Mouse (Mus musculus) limb, embryonic 15.5 days (tissue): Measurements from ENCODE around the gene Adcy1. TPM values are rescaled to one million over a fixed set of nuclear protein-coding genes. Genes with fewer than 3 reads are reported as not detected.

Experiments
- ATAC-seq: fragments of 200-750 bp; cut with Nextera tagmentation; 2 replicates; pipeline ENCODE4 v1.8.0; 2017; ENCODE audit warnings: low read depth, moderate TSS enrichment; ENCODE audit not compliant: insufficient number of reproducible peaks, low FRiP score, low TSS enrichment
- H3K27ac ChIP-seq: fragments of 300-500 bp; sonication (generic); 2 replicates; pipeline ENCODE4 v1.5.1; 2015; ENCODE audit warnings: moderate library complexity, mild to moderate bottlenecking, inconsistent platforms
- H3K27me3 ChIP-seq: fragments of 300-500 bp; sonication (generic); 2 replicates; pipeline ENCODE4 v1.6.1; 2015; ENCODE audit warnings: inconsistent platforms
- H3K36me3 ChIP-seq: fragments of 300-500 bp; sonication (generic); 2 replicates; pipeline ENCODE4 v1.6.1; 2015; ENCODE audit warnings: inconsistent platforms
- H3K4me1 ChIP-seq: fragments of 300-500 bp; sonication (generic); 2 replicates; pipeline ENCODE4 v1.6.1; 2015; ENCODE audit warnings: inconsistent platforms
- H3K4me2 ChIP-seq: fragments of 300-500 bp; sonication (generic); 2 replicates; pipeline ENCODE4 v1.6.1; 2015; ENCODE audit warnings: mild to moderate bottlenecking, inconsistent platforms
- H3K4me3 ChIP-seq: fragments of 300-500 bp; sonication (generic); 2 replicates; pipeline ENCODE4 v1.5.1; 2015; ENCODE audit warnings: mild to moderate bottlenecking, inconsistent platforms
- H3K9ac ChIP-seq: fragments of 300-500 bp; sonication (generic); 2 replicates; pipeline ENCODE4 v1.6.1; 2015; ENCODE audit warnings: inconsistent platforms
- H3K9me3 ChIP-seq: fragments of 300-500 bp; sonication (generic); 2 replicates; pipeline ENCODE4 v1.6.1; 2016; ENCODE audit warnings: inconsistent platforms
- WGBS: fragments of 180-500 bp; shearing (Covaris S2); methylation state at CpG from one replicate; pipeline ENCODE4 v1.1.7; 2015; 5-methylcytosine and 5-hydroxymethylcytosine counted together
- polyA plus RNA-seq: library from polyadenylated mRNA; unstranded; fragments of >200 nt; fragmentation: Nextera tagmentation; extraction: Ambion mirVana; gene quantifications from 2 replicates; pipeline ENCODE4 v1.2.1, GENCODE M21; 2015

The Adcy1 gene
- polyA plus RNA-seq, 1 experiment from 2014 or later: 1.2 TPM

DNA sequence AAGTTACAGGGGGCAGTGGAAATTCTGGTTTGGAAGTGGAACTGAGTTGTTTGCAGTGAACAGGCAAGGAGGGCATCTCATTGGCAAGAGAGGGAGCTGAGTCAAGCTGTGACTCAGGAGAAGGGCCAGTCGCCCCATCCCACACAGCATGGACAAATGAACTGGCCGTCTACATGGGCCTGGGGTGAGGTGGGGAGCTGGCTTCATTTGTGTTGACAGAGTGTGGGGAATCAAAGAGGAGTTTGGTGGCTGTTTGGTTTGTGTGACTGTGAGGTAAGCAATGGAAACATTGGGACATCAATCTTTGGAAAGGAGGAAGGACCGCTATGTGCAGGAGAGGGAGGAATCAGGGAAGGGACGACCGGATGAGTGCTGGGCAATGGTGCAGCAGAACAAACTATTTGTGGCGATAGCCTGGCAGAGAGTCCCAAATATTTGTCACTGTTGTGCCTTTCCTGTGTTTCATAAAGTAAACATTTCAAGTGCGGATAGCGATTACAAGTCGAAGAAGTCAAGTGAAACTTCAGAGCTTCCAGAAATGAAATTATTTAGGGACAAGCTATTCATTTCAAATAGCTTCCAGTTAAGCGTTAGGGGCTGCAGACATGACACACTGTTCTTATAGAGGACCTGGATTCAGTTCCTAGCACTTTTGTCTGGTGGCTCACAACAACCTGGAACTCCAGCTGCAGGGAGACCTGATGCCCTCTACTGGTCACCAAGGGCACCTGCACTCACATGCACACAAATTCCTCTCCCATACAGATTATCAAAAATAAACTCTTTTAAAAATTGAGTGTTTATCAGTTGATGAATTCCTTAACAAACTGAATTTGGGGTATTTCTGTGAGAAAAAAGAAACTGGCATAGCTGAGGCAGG lies 131.4 kb downstream of the Adcy1 start:
- Histone ChIP-seq H3K36me3 (no peaks in the 10 kb centered on the region), H3K27me3 (no peaks in the 10 kb centered on the region), H3K4me2 (no peak overlapping the region), H3K9ac (no peak overlapping the region), H3K9me3 (no peaks in the 10 kb centered on the region), H3K4me3 (no peak overlapping the region), H3K27ac (no peak overlapping the region), H3K4me1 (no peaks in the 10 kb centered on the region)
- ATAC-seq: no peak
- 89% methylated on average over 10 of the region's 10 CpGs for WGBS

DNA sequence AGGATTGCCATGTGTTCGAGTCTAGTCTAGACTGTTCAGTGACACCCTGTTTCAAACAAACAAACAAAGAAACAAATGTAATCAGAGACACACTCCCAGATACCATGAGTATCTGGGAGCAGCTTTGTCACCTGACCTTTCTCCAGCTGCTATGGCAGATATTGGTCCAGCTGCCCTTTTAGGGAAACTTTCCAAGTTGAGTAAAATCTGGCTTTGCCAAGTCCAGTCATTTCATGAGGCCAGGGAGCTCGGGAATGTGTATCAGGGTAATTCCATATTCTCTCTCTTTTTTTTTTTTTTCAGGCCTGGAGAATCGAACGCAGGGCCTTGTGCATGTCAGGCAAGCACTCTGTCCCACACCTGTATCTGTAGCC lies 132.0 kb downstream of the Adcy1 start:
- no peaks in the 10 kb centered on the region for H3K9me3 ChIP-seq
- WGBS: 76% methylated on average over 4 of the region's 4 CpGs
- no peaks in the 10 kb centered on the region for H3K27me3 ChIP-seq
- no peak overlapping the region for H3K4me2 ChIP-seq
- H3K9ac ChIP-seq: no peak overlapping the region
- no peak for ATAC-seq
- no peaks in the 10 kb centered on the region for H3K36me3 ChIP-seq
- no peak overlapping the region for H3K4me3 ChIP-seq
- no peak overlapping the region for H3K27ac ChIP-seq
- H3K4me1 ChIP-seq: no peaks in the 10 kb centered on the region

DNA sequence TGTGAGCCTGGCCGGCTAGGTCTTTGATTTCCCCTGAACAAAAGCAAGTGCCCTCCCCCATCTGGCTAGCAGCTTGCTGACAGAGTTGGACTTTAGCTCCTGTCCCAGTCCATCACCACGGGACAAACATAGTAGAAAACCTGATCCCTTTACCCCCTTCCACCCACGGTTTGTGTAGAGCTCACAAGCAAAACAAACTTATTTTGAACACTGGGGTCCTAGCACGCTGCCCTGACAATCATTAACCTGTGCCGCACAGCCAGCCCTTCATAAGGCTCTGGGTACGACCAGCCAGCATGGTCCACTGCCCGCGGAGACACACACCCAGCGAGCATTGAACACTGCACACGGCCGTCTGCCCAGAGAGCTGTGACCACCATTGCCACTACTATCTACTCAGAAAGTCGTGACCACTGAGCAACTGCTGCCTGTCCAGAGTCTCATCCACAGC lies 134.2 kb downstream of the Adcy1 start, which contains the start of gene Igfbp1:
TSS of gene Igfbp1 (plus strand) at position 292 of the 451 bp plus-strand sequence.
- Histone ChIP-seq H3K4me3 (no peak within 1 kb of the TSS), H3K27me3 (no peaks in the 10 kb centered on the region), H3K27ac (no peak within 1 kb of the TSS), H3K4me2 (no peak within 1 kb of the TSS), H3K36me3 (no peaks in the 10 kb centered on the region), H3K9me3 (no peaks in the 10 kb centered on the region), H3K4me1 (no peaks in the 10 kb centered on the region), H3K9ac (no peak within 1 kb of the TSS)
- WGBS: 69% methylated on average over 12 of the region's 12 CpGs
- ATAC-seq: no peak

DNA sequence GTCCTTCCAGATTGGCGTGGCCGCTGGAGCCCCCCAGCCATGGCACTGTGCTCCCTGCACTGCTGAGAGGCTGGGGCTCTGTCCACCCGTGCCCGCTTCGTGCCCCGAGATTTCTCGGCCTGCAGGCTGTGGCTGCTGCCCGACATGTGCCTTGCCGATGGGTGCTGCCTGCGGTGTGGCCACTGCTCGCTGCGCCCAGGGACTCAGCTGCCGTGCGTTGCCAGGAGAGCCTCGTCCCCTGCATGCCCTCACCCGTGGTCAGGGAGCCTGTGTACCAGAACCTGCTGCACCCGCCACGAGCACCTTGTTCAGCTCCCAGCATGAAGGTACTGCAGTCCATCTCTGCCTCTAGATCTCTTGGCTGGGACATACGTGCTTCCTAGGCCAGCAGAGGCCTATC lies 134.7 kb downstream of the Adcy1 start:
- WGBS: 92% methylated on average over 19 of the region's 19 CpGs
- no peak overlapping the region for H3K27ac ChIP-seq
- no peak overlapping the region for H3K4me2 ChIP-seq
- no peaks in the 10 kb centered on the region for H3K9me3 ChIP-seq
- H3K4me3 ChIP-seq: no peak overlapping the region
- H3K27me3 ChIP-seq: no peaks in the 10 kb centered on the region
- no peaks in the 10 kb centered on the region for H3K36me3 ChIP-seq
- no peak for ATAC-seq
- H3K9ac ChIP-seq: no peak overlapping the region
- H3K4me1 ChIP-seq: no peaks in the 10 kb centered on the region

GRCm38 (mm10) chr11:7198481-7199256 lies 135.4 kb downstream of the Adcy1 start:
- Histone ChIP-seq H3K4me2 (no peak overlapping the region), H3K27me3 (no peaks in the 10 kb centered on the region), H3K36me3 (no peaks in the 10 kb centered on the region), H3K4me3 (no peak overlapping the region), H3K9ac (no peak overlapping the region), H3K27ac (no peak overlapping the region), H3K9me3 (no peaks in the 10 kb centered on the region), H3K4me1 (no peaks in the 10 kb centered on the region)
- 74% methylated on average over 10 of the region's 10 CpGs for WGBS
- no peak for ATAC-seq

DNA sequence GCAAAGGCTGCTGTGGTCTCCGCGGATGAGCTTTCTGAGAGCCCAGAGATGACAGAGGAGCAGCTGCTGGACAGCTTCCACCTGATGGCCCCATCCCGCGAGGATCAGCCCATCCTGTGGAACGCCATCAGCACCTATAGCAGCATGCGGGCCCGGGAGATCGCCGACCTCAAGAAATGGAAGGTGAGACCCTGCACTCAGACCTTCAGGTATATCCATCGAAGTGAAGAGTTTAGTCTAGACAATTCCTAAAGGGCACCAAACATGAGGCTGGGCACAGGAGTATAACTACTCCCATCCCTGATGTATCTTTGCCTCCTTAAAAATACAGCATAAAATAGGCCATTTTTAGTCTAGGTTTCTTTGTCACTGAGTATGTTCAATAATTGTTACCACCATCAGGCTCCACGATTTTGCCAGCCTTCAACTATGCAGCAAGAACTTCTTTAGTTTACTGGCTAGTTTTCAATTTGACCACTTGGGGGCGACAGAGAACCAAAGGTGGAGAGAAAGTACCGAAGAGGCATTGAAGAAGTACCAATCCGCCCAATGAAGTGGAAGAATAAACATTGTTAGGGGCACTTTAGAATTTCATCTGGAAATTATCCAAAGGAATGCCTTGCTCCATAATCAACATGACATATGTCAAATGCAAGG lies 136.6 kb downstream of the Adcy1 start:
- WGBS: 53% methylated on average over 14 of the region's 14 CpGs

GRCm38 (mm10) chr11:7200393-7200783 lies 137.1 kb downstream of the Adcy1 start:
- Histone ChIP-seq H3K27me3 (no peaks in the 10 kb centered on the region), H3K27ac (no peak overlapping the region), H3K4me1 (no peaks in the 10 kb centered on the region), H3K9me3 (no peaks in the 10 kb centered on the region), H3K36me3 (no peaks in the 10 kb centered on the region), H3K4me3 (no peak overlapping the region), H3K4me2 (no peak overlapping the region), H3K9ac (no peak overlapping the region)
- WGBS: 81% methylated on average over 9 of the region's 9 CpGs
- no peak for ATAC-seq

More for the DNA sequence above, 136.6 kb downstream of the Adcy1 start:
- no peak overlapping the region for H3K9ac ChIP-seq
- no peaks in the 10 kb centered on the region for H3K27me3 ChIP-seq
- H3K4me1 ChIP-seq: no peaks in the 10 kb centered on the region
- H3K9me3 ChIP-seq: no peaks in the 10 kb centered on the region
- no peak overlapping the region for H3K4me2 ChIP-seq
- H3K4me3 ChIP-seq: no peak overlapping the region
- H3K36me3 ChIP-seq: no peaks in the 10 kb centered on the region
- no peak for ATAC-seq
- H3K27ac ChIP-seq: no peak overlapping the region

DNA sequence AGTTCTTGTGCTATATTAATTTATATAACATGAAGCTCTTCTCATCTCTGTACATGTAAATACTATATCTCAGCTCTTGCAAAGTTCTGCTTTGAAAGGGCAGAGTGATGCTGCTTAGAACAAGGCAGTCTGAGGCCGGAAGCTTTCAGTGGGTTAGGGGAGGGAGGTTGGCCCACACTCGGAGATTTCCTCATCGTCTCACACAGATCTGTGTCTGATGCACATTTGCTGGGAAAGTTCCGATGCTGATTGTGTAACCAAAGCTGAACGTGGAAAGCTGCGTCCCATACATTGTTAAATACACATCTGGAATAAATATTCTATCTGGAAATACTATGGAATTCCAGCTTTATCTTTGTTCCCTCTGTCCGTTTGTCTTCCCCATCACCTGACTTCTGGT lies 138.9 kb downstream of the Adcy1 start:
- Histone ChIP-seq H3K27ac (no peak overlapping the region), H3K9me3 (no peaks in the 10 kb centered on the region), H3K4me2 (no peak overlapping the region), H3K4me1 (no peaks in the 10 kb centered on the region), H3K36me3 (no peaks in the 10 kb centered on the region), H3K27me3 (no peaks in the 10 kb centered on the region), H3K4me3 (no peak overlapping the region), H3K9ac (no peak overlapping the region)
- ATAC-seq: no peak
- WGBS: 46% methylated on average over 7 of the region's 7 CpGs

- H3K36me3 ChIP-seq: peaks cover 10% of the 10 kb centered on the region
- WGBS: 71% methylated on average over 9 of the region's 9 CpGs
- no peak overlapping the region for H3K9ac ChIP-seq
- H3K27ac ChIP-seq: no peak overlapping the region
- no peak overlapping the region for H3K4me2 ChIP-seq
- no peaks in the 10 kb centered on the region for H3K4me1 ChIP-seq
- no peaks in the 10 kb centered on the region for H3K27me3 ChIP-seq
- H3K9me3 ChIP-seq: no peaks in the 10 kb centered on the region
- ATAC-seq: no peak
- H3K4me3 ChIP-seq: no peak overlapping the region
Observed at GRCm38 (mm10) chr11:7203846-7204245, 140.6 kb downstream of the Adcy1 start.

DNA sequence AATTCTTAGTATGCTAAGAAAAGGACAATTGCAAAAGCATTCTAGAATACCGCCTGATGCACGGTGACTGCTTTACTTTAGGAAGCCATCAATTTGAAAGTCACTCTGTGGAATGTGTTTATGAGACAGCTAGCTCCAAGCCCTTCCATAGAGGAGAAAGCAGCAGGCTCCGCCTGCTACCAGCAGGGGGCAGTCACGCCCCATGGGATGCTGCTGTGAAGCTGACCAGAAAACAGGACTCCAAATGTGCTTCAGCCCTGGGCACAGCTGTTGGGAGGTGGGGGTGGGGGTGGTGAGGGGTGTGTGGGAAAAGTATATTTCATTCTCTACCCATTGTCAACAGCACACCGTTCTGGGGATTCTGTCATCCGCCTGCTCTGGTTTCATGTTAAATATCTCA lies 147.1 kb downstream of the Adcy1 start:
- peak overlapping the region; percentile 28; the same call in 1 of the 2 replicates for H3K4me2 ChIP-seq

GRCm38 (mm10) chr11:7211211-7211610 lies 147.9 kb downstream of the Adcy1 start:
- no peak overlapping the region for H3K27ac ChIP-seq
- H3K27me3 ChIP-seq: peaks cover 35% of the 10 kb centered on the region
- peak overlapping the region; percentile 28 for H3K4me2 ChIP-seq
- H3K36me3 ChIP-seq: peaks cover 15% of the 10 kb centered on the region
- no peaks in the 10 kb centered on the region for H3K9me3 ChIP-seq
- WGBS: 12% methylated on average over 9 of the region's 9 CpGs
- no peak overlapping the region for H3K9ac ChIP-seq
- ATAC-seq: no peak
- H3K4me1 ChIP-seq: peaks cover 39% of the 10 kb centered on the region
- peak overlapping the region; percentile 24 for H3K4me3 ChIP-seq

More for the DNA sequence above, 147.1 kb downstream of the Adcy1 start:
- peak overlapping the region; percentile 24; the same call in 1 of the 2 replicates for H3K4me3 ChIP-seq
- H3K36me3 ChIP-seq: peaks cover 15% of the 10 kb centered on the region
- ATAC-seq: no peak
- no peaks in the 10 kb centered on the region for H3K9me3 ChIP-seq
- H3K9ac ChIP-seq: no peak overlapping the region
- peaks cover 34% of the 10 kb centered on the region for H3K4me1 ChIP-seq
- peaks cover 35% of the 10 kb centered on the region for H3K27me3 ChIP-seq
- no peak overlapping the region for H3K27ac ChIP-seq
- 13% methylated on average over 6 of the region's 6 CpGs for WGBS
